Mouse (Mus musculus): ENCODE data around the gene Mprip. TPM values are rescaled to one million over a fixed set of nuclear protein-coding genes. Genes with fewer than 3 reads are reported as not detected.
A peak's percentile ranks its signal among the peaks of the same experiment; 100 is the strongest.

Mprip gene
- polyA plus RNA-seq, 1 experiment from 2014 or later, result 43.8 TPM

DNA sequence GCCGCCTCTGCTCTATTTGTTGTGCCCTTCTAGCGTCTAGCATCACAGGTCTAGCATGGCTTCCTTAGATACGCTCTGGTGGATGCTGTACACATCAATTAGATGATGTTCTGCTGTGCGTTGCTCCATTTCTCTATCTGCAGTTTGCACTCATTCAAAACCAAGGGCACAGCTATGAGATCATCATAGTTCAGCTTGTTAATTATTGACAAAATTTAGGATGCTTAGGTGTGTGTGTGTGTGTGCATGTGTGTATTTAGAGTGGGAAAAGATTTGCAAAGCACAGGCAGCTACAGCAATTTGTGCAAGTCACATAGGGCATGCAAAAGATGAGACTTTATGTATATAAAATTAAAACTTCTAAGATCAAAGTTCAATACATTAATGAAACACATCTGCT is 12.0 kb upstream of the Mprip start:
- Histone ChIP-seq H3K4me2 (replicated peaks; ENCODE audit: low read depth, low read length) (no peak overlapping the region), H3K9ac (replicated peaks; ENCODE audit: low read length) (no peak overlapping the region), H3K4me1 (ENCODE audit: insufficient read depth, low read length) (0 out of 2 replicates have a peak, but pooled peaks cover 2% of the 10 kb centered on the region), H3K27ac (ENCODE audit: low read length) (no peak overlapping the region), H3K9me3 (ENCODE audit: low read length) (no peaks in the 10 kb centered on the region), H3K27me3 (ENCODE audit: insufficient read depth, low read length) (0 out of 2 replicates have a peak, but pooled peaks cover 6% of the 10 kb centered on the region), H3K4me3 (ENCODE audit: low read length) (no peak overlapping the region), H3K36me3 (ENCODE audit: insufficient read depth, low read length) (no peaks in the 10 kb centered on the region)
- no peak for ATAC-seq (ENCODE audit: low FRiP score, low TSS enrichment)
- WGBS, result 66% methylated on average over 4 of the region's 4 CpGs

DNA sequence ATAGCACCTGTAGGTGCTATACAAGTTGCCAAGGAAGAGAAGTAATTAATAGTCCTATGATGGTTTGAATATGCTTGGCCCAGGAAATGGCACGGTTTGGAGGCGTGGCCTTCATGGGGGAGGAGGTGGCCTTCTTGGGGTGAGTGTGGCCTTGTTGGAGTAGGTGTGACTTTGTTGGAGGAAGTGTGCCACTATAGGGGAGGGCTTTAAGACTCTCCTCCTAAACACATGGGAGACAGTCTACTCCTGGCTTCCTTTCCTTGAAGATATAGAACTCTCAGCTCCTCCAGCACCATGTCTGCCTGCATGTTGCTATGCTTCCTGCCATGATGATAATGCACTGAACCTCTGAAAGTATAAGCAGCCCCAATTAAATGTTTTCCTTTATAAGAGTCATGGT is 8.1 kb upstream of the Mprip start:
- no peak overlapping the region for H3K9ac ChIP-seq (replicated peaks; ENCODE audit: low read length)
- H3K27ac ChIP-seq (ENCODE audit: low read length), result no peak overlapping the region
- 81% methylated on average over 2 of the region's 2 CpGs for WGBS
- no peaks in the 10 kb centered on the region for H3K36me3 ChIP-seq (ENCODE audit: insufficient read depth, low read length)
- H3K27me3 ChIP-seq (ENCODE audit: insufficient read depth, low read length), result no peaks in the 10 kb centered on the region
- H3K4me2 ChIP-seq (replicated peaks; ENCODE audit: low read depth, low read length), result no peak overlapping the region
- no peaks in the 10 kb centered on the region for H3K9me3 ChIP-seq (ENCODE audit: low read length)
- H3K4me1 ChIP-seq (ENCODE audit: insufficient read depth, low read length), result 0 out of 2 replicates have a peak, but pooled peaks cover 9% of the 10 kb centered on the region
- no peak for ATAC-seq (ENCODE audit: low FRiP score, low TSS enrichment)
- H3K4me3 ChIP-seq (ENCODE audit: low read length), result no peak overlapping the region

DNA sequence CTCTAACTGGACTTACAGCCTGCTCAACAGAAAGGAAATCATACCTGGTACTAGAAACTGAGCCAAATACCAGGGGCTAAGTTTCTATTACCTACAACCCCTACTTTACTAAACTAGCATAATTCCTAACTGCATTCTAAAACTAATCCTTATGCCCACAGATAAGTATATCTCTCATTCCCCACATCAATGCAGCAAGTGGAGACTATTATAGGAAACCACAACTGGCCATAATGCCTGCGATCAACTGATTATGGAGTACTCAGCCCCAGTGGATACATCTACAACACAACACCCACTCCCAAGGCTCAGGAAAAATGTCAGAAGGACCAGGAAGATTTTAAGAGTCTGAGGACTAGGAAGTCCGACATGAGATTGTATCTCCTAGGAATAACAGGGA is 7.6 kb upstream of the Mprip start:
- WGBS, result 87% methylated on average over 2 of the region's 2 CpGs
- Histone ChIP-seq H3K36me3 (ENCODE audit: insufficient read depth, low read length) (no peaks in the 10 kb centered on the region), H3K4me1 (ENCODE audit: insufficient read depth, low read length) (0 out of 2 replicates have a peak, but pooled peaks cover 9% of the 10 kb centered on the region), H3K27me3 (ENCODE audit: insufficient read depth, low read length) (no peaks in the 10 kb centered on the region), H3K27ac (ENCODE audit: low read length) (no peak overlapping the region), H3K9me3 (ENCODE audit: low read length) (no peaks in the 10 kb centered on the region), H3K4me3 (ENCODE audit: low read length) (no peak overlapping the region), H3K4me2 (replicated peaks; ENCODE audit: low read depth, low read length) (no peak overlapping the region), H3K9ac (replicated peaks; ENCODE audit: low read length) (no peak overlapping the region)
- no peak for ATAC-seq (ENCODE audit: low FRiP score, low TSS enrichment)

DNA sequence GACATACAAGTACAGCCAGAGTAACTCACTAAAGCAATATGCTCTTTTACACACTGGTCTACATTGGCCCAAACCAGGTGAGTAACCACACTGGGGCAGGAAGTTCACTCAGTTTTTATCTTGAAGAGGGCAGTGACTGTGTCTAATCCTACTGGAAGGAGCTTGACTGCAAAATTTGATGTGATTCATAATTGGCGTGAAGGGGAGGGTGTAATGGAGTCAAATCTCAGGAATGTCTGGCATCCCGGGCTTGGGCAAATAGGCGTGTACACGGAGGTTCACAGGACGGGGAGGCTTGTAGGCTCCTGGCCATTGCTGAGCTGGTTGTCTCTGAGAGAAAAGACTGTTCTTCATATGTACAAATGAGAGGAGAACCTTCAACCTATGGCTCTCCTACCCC is 5.8 kb upstream of the Mprip start:
- Histone ChIP-seq H3K36me3 (ENCODE audit: insufficient read depth, low read length) (no peaks in the 10 kb centered on the region), H3K27me3 (ENCODE audit: insufficient read depth, low read length) (no peaks in the 10 kb centered on the region), H3K4me3 (ENCODE audit: low read length) (no peak overlapping the region), H3K9ac (replicated peaks; ENCODE audit: low read length) (no peak overlapping the region), H3K27ac (ENCODE audit: low read length) (peak overlapping the region; percentile 11; the same call in 1 of the 2 replicates), H3K4me2 (replicated peaks; ENCODE audit: low read depth, low read length) (no peak overlapping the region), H3K9me3 (ENCODE audit: low read length) (no peaks in the 10 kb centered on the region), H3K4me1 (ENCODE audit: insufficient read depth, low read length) (0 out of 2 replicates have a peak, but pooled peaks cover 7% of the 10 kb centered on the region)
- 54% methylated on average over 5 of the region's 5 CpGs for WGBS
- ATAC-seq (ENCODE audit: low FRiP score, low TSS enrichment), result peak; percentile 46; the same call in 1 of the 2 replicates

DNA sequence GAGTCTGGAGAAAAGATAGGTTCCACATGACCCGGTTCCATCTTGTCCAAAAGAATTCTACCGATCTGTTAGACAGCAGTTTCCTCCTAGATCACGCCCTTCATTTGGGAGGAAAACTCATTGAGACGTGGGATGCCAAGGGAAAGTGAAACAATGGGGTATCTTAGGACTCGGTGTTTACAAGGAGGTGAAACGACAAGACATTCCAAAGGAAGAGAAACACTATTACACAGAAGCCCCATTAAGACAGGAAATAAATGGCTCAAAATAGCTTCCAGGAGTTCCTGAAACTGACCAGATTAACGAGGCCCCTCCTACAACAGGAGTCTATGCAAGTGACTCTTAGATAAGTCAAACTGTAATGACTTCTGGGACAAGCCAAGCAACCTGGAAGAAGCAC is 5.1 kb upstream of the Mprip start:
- no peak for ATAC-seq (ENCODE audit: low FRiP score, low TSS enrichment)
- Histone ChIP-seq H3K27me3 (ENCODE audit: insufficient read depth, low read length) (no peaks in the 10 kb centered on the region), H3K4me2 (replicated peaks; ENCODE audit: low read depth, low read length) (no peak overlapping the region), H3K4me1 (ENCODE audit: insufficient read depth, low read length) (0 out of 2 replicates have a peak, but pooled peaks cover 7% of the 10 kb centered on the region), H3K36me3 (ENCODE audit: insufficient read depth, low read length) (no peaks in the 10 kb centered on the region), H3K27ac (ENCODE audit: low read length) (peak overlapping the region; percentile 11; the same call in 1 of the 2 replicates), H3K9me3 (ENCODE audit: low read length) (no peaks in the 10 kb centered on the region), H3K4me3 (ENCODE audit: low read length) (no peak overlapping the region), H3K9ac (replicated peaks; ENCODE audit: low read length) (no peak overlapping the region)
- 67% methylated on average over 7 of the region's 7 CpGs for WGBS

DNA sequence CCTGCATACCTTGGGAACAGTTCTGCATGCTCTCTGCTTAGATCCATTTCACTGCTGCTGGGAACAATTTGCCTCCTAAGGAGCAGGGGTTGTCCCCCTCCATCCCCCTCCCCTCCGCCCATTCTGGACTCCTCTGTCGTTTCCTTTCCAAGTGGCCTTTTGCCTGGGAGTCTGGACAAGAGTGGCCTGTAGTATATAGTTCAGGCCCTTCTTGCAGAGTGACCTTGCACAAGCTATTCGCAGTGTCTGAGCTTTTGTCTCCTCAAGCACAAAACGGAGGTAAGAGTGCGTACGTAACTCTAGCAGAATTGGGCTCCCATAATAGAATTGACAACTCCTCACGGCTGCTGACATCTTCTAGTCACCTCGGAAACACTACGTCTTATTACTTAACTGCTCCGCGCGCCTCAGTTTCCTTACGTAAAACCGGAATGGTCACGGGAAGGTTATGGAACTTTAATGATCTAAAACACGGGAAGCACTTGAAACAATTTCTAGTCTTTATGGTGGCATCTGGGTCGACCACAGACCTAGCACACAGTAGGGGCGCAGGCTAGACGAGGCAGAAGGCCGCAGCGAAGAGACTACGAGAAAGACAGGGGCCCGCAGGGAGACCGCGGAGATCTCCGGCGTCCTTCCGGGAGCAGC is 620 bp downstream of the Mprip start:
- H3K27ac ChIP-seq (ENCODE audit: low read length), result peak overlapping the region; percentile 67
- ATAC-seq (ENCODE audit: low FRiP score, low TSS enrichment), result no peak
- H3K4me3 ChIP-seq (ENCODE audit: low read length), result peak overlapping the region; percentile 75
- H3K4me1 ChIP-seq (ENCODE audit: insufficient read depth, low read length), result peaks cover 31% of the 10 kb centered on the region
- H3K36me3 ChIP-seq (ENCODE audit: insufficient read depth, low read length), result no peaks in the 10 kb centered on the region
- H3K9me3 ChIP-seq (ENCODE audit: low read length), result no peaks in the 10 kb centered on the region
- peak overlapping the region; percentile 90 for H3K9ac ChIP-seq (replicated peaks; ENCODE audit: low read length)
- no peaks in the 10 kb centered on the region for H3K27me3 ChIP-seq (ENCODE audit: insufficient read depth, low read length)
- WGBS, result 2% methylated on average over 28 of the region's 28 CpGs
- peak overlapping the region; percentile 66 for H3K4me2 ChIP-seq (replicated peaks; ENCODE audit: low read depth, low read length)

DNA sequence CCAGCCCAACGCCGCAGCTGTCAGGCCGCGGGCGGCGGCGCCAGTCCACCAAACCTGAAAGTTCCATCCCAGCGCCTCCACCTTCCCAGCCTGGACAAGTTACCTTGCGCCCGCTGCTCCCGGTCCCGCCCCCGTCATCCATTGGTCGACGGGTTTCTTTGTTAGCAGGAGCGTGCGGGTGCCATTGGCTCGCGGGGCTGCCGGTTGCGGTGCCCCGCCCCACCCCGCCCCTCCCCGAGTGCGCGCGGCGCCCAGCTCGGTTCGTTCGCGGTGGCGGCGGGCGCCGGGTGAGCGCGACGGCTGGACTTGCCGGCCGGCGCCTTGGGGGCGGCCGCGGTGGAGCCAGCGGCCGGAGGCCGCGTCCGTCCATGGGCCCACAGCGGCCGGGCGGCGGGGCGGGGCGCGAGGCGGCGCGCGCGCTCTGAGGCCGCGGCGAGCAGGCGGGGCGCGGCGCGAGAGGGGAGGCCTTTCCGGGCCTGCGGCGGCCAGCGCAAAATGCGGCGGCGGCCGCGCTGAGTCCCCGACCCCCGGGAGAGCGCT is 1.2 kb downstream of the Mprip start:
- peak; percentile 98 for ATAC-seq (ENCODE audit: low FRiP score, low TSS enrichment)
- Histone ChIP-seq H3K36me3 (ENCODE audit: insufficient read depth, low read length) (no peaks in the 10 kb centered on the region), H3K9me3 (ENCODE audit: low read length) (no peaks in the 10 kb centered on the region), H3K9ac (replicated peaks; ENCODE audit: low read length) (peak overlapping the region; percentile 90), H3K4me3 (ENCODE audit: low read length) (peak overlapping the region; percentile 75), H3K27me3 (ENCODE audit: insufficient read depth, low read length) (no peaks in the 10 kb centered on the region), H3K27ac (ENCODE audit: low read length) (peak overlapping the region; percentile 93), H3K4me1 (ENCODE audit: insufficient read depth, low read length) (peaks cover 31% of the 10 kb centered on the region), H3K4me2 (replicated peaks; ENCODE audit: low read depth, low read length) (peak overlapping the region; percentile 92)
- under 1% methylated on average over 66 of the region's 82 CpGs for WGBS

DNA sequence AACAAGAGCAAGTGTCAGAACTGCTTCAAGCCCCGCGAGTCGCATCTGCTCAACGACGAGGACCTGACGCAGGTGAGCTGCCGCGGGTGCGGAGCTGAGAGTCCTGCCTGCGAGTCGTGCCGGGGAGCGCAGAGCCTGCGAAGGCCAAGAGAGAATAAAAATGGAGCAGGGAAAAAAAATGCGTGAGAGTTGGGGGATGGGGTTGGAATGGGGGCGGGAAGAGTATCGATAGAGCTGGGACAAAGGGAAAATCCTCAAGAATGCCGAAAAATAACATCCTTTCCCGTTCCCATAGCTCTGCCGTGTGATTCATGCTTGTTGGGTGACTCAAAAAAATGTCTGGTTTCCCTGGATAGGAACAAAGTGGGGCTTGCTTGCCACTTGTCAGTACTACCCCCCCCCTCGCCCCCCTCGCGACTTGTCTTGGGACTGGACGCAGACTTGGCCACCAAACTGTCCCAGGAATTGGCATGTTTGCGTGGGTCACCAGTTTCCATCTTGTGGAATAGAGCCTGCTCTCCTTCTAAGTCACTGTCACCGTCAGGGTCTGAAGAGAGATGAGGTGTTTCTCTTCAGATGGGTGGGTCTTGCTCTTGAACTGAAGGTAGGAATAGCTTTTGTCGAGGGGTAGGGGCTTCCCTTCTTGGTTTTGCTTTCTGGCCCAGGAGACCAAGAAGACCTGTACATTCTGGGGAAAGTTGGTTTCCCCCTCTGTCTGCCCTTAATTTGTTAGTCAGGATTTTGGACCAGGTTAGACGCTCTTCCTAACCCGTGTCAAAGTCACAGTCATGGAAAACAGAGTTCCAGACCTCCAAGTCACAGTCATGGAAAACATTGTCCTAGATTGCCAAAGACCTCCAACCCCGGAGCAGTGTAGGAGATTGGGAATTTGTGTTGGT is 2.0 kb downstream of the Mprip start:
- Histone ChIP-seq H3K4me2 (replicated peaks; ENCODE audit: low read depth, low read length) (peak overlapping the region; percentile 92), H3K27me3 (ENCODE audit: insufficient read depth, low read length) (no peaks in the 10 kb centered on the region), H3K27ac (ENCODE audit: low read length) (peak overlapping the region; percentile 93), H3K9me3 (ENCODE audit: low read length) (no peaks in the 10 kb centered on the region), H3K36me3 (ENCODE audit: insufficient read depth, low read length) (no peaks in the 10 kb centered on the region), H3K4me1 (ENCODE audit: insufficient read depth, low read length) (peaks cover 31% of the 10 kb centered on the region), H3K4me3 (ENCODE audit: low read length) (peak overlapping the region; percentile 75), H3K9ac (replicated peaks; ENCODE audit: low read length) (peak overlapping the region; percentile 90)
- under 1% methylated on average over 30 of the region's 30 CpGs for WGBS
- ATAC-seq (ENCODE audit: low FRiP score, low TSS enrichment), result no peak

DNA sequence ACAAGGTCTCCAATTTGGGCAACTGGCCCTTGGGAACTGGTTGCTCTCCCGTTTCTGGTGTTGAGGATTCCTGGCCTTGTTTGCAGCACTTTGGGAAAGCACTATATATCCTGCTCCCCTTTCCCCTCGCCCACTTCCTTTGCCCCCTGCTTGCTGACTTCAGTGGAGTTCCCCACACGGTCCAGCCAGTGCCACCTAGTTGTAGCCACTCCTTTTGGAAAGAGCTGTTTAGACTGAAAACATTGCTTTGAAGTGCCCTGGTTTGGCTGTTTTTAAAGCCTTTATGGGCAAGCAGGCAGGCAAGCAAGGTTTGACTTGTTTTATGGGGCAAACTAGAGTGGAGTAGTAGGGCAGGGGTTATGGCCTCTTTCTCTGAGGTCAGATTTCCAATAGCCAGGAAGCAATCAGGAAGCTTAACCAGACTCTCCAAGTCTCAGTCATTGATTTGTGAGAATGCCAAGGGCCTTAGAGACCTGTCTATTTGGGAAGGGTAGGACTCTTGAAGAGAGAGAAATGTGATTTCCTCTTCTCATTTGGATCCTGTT is 2.7 kb downstream of the Mprip start:
- H3K9ac ChIP-seq (replicated peaks; ENCODE audit: low read length), result peak overlapping the region; percentile 90
- ATAC-seq (ENCODE audit: low FRiP score, low TSS enrichment), result no peak
- 5% methylated on average over 3 of the region's 3 CpGs for WGBS
- H3K27ac ChIP-seq (ENCODE audit: low read length), result peak overlapping the region; percentile 93
- peak overlapping the region; percentile 75 for H3K4me3 ChIP-seq (ENCODE audit: low read length)
- H3K9me3 ChIP-seq (ENCODE audit: low read length), result no peaks in the 10 kb centered on the region
- H3K36me3 ChIP-seq (ENCODE audit: insufficient read depth, low read length), result no peaks in the 10 kb centered on the region
- peaks cover 31% of the 10 kb centered on the region for H3K4me1 ChIP-seq (ENCODE audit: insufficient read depth, low read length)
- no peaks in the 10 kb centered on the region for H3K27me3 ChIP-seq (ENCODE audit: insufficient read depth, low read length)
- peak overlapping the region; percentile 92 for H3K4me2 ChIP-seq (replicated peaks; ENCODE audit: low read depth, low read length)

Data from kidney, embryonic 16.5 days (tissue).